Mouse (Mus musculus) kidney, adult 2 months (tissue): Measurements from ENCODE around the gene 1700028P14Rik. TPM values are rescaled to one million over a fixed set of nuclear protein-coding genes. Genes with fewer than 3 reads are reported as not detected.

Experiments used
- DNase-seq: peaks from one replicate; pipeline ENCODE4 v3.0.0; 2021
- H3K27ac ChIP-seq: fragments of 200-500 bp; 2 replicates; pipeline ENCODE4 v1.5.1; 2012; ENCODE audit warnings: low read depth, low read length, control low read depth, inconsistent platforms; ENCODE audit not compliant: insufficient read depth
- H3K27me3 ChIP-seq: fragments of 200-500 bp; replicated peaks from 2 replicates; pipeline ENCODE4 v1.6.1; 2012; ENCODE audit warnings: mild to moderate bottlenecking, moderate library complexity, low read length, inconsistent platforms; ENCODE audit not compliant: control insufficient read depth, insufficient read depth
- H3K36me3 ChIP-seq: fragments of 200-500 bp; 2 replicates; pipeline ENCODE4 v1.6.1; 2012; ENCODE audit warnings: mild to moderate bottlenecking, moderate library complexity, low read length, inconsistent platforms; ENCODE audit not compliant: control insufficient read depth, insufficient read depth
- H3K4me1 ChIP-seq: fragments of 200-500 bp; 2 replicates; pipeline ENCODE4 v1.6.1; 2011; ENCODE audit warnings: low read length; ENCODE audit not compliant: control insufficient read depth, insufficient read depth
- H3K4me3 ChIP-seq: fragments of 200-500 bp; 2 replicates; pipeline ENCODE4 v1.5.1; 2011; ENCODE audit warnings: mild to moderate bottlenecking, low read depth, low read length, control low read depth; ENCODE audit not compliant: insufficient read depth
- CTCF ChIP-seq: fragments of 200-500 bp; conservative IDR thresholded peaks from 2 replicates; pipeline ENCODE4 v1.5.1; 2011; ENCODE audit warnings: low read depth, mild to moderate bottlenecking, control low read depth, low read length, moderate library complexity, mixed read lengths; ENCODE audit not compliant: insufficient read depth, insufficient read length
- POLR2A ChIP-seq: fragments of 200-500 bp; IDR thresholded peaks from one replicate; pipeline ENCODE4 v1.6.1; 2011; ENCODE audit warnings: low read depth, low read length, control low read depth
- WGBS: fragments of 180-500 bp; shearing (Covaris S2); methylation state at CpG from one replicate; pipeline ENCODE4 v1.1.7; 2018; 5-methylcytosine and 5-hydroxymethylcytosine counted together
- polyA plus RNA-seq: library from polyadenylated mRNA; depleted of rRNA; stranded (reverse); fragments of >200 nt; gene quantifications from 2 replicates; pipeline ENCODE4 v1.2.3, GENCODE M21; 2012

1700028P14Rik gene
- polyA plus RNA-seq, 1 experiment = not detected

DNA sequence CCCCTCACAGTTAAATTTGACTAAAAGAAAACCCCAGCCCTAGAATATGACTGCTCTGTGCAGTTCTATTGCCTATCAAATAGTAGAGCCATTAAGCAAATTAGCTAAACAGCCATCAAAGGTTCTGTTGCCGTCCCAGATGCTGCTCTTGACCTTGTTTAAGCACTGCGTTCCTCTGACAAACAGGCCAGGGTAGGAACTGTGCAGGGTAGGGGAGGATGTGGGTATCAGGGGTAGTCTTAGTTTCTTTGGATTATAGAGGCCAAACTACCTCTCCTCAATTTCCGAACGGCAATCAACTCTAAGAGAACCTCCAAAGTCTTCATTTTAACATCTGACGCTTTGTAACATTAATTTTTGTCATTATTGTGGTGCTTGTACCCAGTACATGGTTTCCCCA, 542 bp upstream of the 1700028P14Rik start:
- H3K27ac ChIP-seq = no peak overlapping the region
- no peaks in the 10 kb centered on the region for H3K36me3 ChIP-seq
- TF ChIP-seq POLR2A = no peak
- DNase-seq = no peak
- H3K27me3 ChIP-seq = no peaks in the 10 kb centered on the region
- 90% methylated on average over 5 of the region's 5 CpGs for WGBS
- H3K4me1 ChIP-seq = no peaks in the 10 kb centered on the region
- no peak overlapping the region for H3K4me3 ChIP-seq

DNA sequence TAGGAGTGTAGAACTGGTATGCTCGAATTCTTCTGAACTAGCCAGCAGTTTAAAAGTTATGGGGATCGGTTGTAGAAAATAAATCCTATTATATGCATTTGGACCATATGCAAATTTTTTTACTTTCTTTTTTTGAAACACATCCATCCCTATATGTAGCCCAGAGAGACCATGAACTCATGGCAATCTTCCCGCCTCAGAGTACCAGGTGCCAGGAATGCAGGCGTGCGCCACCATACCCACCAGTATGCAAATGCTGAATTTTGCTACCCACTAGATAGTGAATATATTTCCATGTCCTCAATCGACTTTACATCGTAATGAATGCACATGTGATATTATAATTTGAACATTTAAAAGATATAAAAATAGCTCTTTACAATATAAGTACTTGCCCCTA, 5.3 kb downstream of the 1700028P14Rik start:
- Histone ChIP-seq H3K27ac (no peak overlapping the region), H3K27me3 (no peaks in the 10 kb centered on the region), H3K4me3 (no peak overlapping the region), H3K36me3 (no peaks in the 10 kb centered on the region), H3K4me1 (no peaks in the 10 kb centered on the region)
- 95% methylated on average over 7 of the region's 7 CpGs for WGBS
- no peak for DNase-seq
- TF ChIP-seq POLR2A (no peak), CTCF (no peak)

DNA sequence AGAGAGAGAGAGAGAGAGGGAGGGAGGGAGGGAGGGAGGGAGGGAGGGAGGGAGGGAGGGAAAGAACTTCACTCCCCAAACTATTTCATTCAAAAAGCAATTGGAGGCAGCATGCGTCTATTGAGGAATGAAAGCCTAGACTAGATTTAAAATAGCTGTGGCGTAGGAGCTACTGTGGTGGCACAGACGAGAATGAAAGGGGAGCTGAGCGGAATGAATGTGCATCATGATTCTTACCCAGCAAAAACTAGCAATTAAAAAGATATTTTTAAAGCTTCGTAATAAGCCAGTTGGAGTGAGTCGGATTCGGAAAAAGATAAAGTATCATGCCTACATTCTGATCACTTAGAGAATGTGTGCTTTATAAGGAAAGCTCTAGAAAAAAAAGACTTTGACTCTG, 7.3 kb downstream of the 1700028P14Rik start:
- Histone ChIP-seq H3K27me3 (no peaks in the 10 kb centered on the region), H3K36me3 (no peaks in the 10 kb centered on the region), H3K27ac (no peak overlapping the region), H3K4me3 (no peak overlapping the region), H3K4me1 (no peaks in the 10 kb centered on the region)
- no peak for DNase-seq
- TF ChIP-seq POLR2A = no peak
- no peak for TF ChIP-seq CTCF
- WGBS = 82% methylated on average over 7 of the region's 7 CpGs

DNA sequence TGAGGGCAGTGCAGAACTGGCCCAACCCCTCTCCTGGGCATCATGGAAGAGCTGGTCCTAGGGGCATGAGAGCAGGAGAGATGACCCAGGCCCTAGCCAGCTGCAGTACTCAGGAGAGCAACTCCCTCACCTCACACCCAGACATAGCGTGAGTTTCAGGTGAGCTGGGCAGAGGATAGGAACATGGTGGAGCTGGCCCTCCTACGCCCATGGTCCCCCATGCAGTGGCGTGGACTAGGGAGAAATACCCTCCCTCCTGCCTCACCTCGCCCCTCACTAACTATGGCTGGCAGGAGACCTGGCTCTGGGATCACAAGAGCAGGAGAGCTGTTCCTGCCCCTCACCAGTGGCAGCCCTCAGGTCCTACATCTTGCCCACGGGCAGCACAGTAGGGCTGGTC, 8.8 kb downstream of the 1700028P14Rik start:
- 90% methylated on average over 5 of the region's 5 CpGs for WGBS
- Histone ChIP-seq H3K4me1 (no peaks in the 10 kb centered on the region), H3K27ac (no peak overlapping the region), H3K36me3 (no peaks in the 10 kb centered on the region), H3K27me3 (no peaks in the 10 kb centered on the region), H3K4me3 (no peak overlapping the region)
- no peak for DNase-seq
- TF ChIP-seq POLR2A (no peak), CTCF (no peak)

DNA sequence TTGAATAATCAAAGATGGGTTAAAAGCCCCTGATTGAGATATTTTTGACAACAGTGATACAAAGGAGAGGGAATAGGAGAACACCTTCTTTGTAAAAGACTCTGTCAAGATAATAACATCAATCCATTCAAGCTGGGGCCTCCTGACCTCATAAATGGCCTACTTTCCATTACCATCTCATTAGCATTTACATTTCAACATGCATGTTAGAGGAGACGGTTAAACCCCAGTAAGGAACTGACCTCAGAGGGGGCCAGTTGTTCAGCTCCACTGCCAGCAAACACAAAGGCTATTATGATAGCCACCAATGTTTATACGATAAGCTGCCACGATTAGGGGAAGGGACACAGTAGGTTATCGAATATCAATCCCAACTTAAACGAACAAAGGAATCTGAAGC, 15.8 kb downstream of the 1700028P14Rik start:
- WGBS = 55% methylated on average over 5 of the region's 5 CpGs
- no peaks in the 10 kb centered on the region for H3K4me1 ChIP-seq
- DNase-seq = no peak
- H3K27ac ChIP-seq = no peak overlapping the region
- no peak overlapping the region for H3K4me3 ChIP-seq
- H3K36me3 ChIP-seq = no peaks in the 10 kb centered on the region
- TF ChIP-seq CTCF (no peak), POLR2A (no peak)
- H3K27me3 ChIP-seq = no peaks in the 10 kb centered on the region

DNA sequence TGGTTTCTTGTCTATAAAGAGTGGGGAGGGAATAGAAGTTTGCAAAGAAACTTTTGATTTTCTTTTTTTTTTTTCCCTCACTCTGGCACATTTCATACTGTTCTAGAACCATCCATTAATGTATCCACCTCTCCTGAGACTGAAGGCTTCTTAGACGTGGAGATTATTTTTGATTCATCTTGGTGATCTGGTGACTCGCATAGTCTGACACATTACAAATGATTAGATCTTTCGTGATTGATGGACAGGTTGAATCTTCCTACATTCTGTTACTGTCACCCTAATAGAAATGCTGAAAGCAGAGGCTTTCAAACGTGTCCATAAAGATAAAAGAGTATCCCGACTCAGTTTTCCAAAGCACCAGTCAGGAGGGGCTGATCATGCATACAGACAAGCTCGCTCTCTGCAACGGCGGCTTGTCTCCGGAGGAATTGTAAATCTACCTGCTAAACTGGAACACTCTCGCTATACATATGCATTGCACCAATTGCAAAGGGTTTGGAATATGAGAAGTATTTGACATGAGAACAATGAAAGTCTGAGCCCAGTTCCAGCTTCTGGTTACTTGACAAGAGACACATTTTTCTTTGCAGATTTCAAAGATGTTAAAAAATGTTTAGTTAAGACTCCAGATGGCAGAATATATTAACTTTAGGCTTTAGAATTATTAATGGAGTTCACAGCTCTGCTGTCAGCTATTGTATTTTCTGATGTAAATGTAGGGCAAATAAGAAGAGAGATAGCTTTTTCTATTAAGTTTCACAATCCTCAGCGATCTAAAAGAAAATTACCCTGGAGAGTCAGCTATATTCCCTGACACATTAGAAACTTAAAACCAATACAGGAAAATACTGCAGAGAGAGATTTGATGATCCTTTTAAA, 20.8 kb downstream of the 1700028P14Rik start:
- Histone ChIP-seq H3K4me3 (no peak overlapping the region), H3K27ac (no peak overlapping the region), H3K27me3 (no peaks in the 10 kb centered on the region), H3K4me1 (no peaks in the 10 kb centered on the region), H3K36me3 (no peaks in the 10 kb centered on the region)
- no peak for DNase-seq
- WGBS = 42% methylated on average over 11 of the region's 11 CpGs
- TF ChIP-seq CTCF (no peak), POLR2A (no peak)

DNA sequence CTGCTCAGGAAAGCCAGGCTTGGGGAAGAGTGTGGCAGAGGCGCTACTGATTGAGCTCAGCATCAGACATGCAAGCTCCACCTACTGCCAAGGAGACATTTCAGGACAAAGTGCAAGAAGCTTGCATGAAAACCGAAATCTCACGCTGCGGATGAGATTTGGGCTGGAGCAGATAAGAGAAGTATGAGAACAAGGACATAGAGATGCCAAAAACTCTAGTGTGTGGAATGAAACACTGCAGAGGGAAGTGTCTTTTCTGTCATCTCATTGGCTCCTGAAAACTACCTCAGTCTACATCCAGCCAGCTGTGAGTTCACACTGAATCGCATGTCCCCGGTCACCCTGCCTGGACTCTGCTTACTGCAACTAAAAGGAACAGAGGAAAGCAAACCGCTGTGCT, 38.3 kb downstream of the 1700028P14Rik start:
- H3K4me3 ChIP-seq = no peak overlapping the region
- WGBS = 75% methylated on average over 7 of the region's 7 CpGs
- H3K27me3 ChIP-seq = no peaks in the 10 kb centered on the region
- H3K36me3 ChIP-seq = no peaks in the 10 kb centered on the region
- no peaks in the 10 kb centered on the region for H3K4me1 ChIP-seq
- peak; percentile 5 for DNase-seq
- H3K27ac ChIP-seq = no peak overlapping the region
- TF ChIP-seq CTCF (no peak), POLR2A (no peak)
